Mouse (Mus musculus) thymus, postnatal 4 days (tissue): ENCODE data around the gene Tent4a.
A peak's percentile ranks its signal among the peaks of the same experiment; 100 is the strongest.

Source experiments
- DNase-seq: peaks from one replicate; pipeline ENCODE4 v3.0.0; 2021

The Tent4a gene

DNA sequence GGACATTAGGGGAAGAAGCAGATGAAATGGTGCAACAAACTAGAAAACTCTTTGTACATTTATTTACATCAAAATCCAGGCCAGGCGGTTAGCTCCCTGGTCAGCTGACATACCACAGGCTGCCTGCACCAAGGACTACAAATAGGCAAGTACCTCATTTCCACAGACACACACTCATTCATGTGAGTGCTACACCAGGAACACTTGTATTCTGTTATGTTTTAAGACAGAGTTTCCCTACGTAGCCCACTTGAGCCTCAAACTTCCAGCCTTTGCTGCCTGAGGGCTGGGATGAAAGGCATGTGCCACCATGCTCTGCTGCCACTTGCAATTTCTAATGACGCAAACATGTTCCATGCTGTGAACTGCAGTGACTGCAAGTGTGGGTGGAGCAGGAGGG lies 19.3 kb downstream of the Tent4a start:
- DNase-seq, result no peak

DNA sequence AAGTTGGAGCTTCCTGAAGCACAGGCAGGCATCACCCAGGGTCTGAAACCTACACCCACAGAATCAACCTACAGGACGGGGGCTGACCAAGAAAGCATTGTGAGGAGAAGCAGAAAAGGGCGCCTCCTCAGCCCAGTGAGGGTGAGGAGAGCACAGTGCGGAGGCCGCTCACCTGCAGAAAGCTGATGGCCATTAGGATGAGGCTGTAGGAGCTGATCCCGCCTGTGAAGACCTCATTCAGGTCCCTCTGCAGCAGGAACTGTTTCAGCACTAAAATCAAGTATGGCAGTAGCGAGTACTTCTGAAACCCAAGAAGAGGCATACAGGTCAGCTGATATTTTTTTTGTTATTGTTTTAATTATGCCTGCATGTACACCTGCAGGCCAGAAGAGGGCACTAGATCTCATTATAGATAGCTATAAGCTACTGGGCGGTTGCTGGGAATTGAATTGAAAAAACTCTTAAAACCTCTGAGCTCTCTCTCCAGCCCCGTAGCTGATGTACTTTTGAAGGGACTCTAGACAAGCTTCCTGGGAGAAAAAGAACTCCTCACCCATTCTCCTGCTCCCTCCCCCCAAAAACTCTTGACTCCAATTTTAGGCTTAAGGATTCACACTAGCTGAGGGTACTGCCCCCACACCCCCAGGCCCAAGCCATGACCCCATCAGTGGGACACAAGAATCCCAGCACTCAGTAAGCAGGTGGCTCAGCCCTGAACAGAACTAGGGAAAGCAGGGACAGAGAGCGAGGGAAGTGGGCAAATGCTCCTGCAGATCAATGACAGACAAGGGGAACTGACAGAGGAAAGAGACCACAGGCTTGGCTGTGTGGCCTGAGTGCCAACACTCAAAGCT lies 24.8 kb downstream of the Tent4a start:
- DNase-seq, result no peak

DNA sequence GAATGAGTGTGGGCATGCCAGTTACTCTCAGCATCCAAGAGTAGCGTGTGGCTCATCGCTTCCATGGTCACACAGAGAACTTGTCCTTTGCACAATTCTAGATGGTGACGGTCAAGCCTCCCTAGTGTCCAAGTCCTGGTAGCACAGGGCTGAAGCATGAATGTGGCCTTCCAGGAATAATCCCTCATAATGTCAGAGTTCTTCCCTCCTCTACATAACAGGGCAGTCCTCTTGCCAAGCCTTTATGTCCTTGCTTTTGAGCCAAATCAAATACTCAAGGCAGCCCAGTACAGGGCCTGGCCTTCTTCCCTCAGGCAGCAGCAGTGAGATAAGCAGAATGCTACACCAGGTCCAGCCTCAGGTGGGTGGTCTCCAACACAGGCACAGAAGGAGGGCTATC lies 26.8 kb downstream of the Tent4a start:
- DNase-seq, result no peak

DNA sequence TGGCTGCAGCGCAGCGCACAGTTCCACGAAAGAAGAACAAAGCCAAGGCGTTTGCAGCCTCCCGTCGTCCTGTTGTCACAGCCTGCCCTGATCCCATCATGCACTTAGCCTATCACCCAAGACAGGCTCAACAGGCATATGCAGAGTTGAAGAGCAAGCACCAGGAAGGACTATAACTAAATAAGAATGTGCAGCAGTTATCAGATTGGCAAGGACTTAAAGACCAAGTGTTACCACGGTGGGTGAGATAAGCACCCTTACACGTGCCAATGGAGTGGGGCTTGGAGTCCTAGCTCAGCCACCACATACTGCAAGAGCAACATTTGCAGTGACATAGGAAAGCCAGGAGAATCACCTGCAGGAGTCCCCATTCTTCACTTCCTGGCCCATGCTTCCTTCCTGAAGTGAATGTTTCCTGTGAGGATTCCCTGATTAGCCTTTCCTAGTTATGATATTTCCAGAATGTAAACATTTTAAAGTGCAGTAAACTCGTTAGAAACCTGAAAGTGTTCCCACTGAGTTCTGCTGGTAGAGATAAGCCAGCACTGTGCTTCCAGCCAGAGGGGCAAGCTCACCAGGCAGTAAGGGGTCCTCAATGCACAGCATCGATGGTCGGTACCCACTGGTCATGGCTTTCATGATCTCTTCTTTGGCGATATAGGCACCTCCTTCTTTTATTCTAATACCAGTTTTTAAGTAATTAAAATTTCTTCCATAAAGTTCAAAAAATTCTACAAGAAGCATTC lies 27.9 kb downstream of the Tent4a start:
- no peak for DNase-seq

DNA sequence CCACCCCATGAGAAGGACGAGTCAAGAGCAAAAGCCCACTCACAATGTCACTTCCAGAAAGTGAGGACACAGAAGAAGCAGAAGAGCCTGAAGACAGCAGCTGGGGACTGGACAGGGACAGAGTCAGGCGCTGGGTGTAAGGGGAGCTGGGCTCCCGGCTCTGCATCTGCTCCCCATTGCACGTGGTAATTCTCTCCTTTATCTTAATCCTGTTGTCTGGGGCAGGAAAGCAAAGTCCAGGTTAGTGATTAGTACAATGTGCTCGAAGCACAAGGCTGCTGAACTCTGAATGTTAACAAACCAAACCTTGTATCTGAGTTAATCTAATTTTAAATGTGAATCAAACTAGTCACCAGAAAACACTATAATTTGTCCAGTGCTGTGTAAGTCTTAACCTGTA lies 31.6 kb downstream of the Tent4a start:
- DNase-seq, result no peak

DNA sequence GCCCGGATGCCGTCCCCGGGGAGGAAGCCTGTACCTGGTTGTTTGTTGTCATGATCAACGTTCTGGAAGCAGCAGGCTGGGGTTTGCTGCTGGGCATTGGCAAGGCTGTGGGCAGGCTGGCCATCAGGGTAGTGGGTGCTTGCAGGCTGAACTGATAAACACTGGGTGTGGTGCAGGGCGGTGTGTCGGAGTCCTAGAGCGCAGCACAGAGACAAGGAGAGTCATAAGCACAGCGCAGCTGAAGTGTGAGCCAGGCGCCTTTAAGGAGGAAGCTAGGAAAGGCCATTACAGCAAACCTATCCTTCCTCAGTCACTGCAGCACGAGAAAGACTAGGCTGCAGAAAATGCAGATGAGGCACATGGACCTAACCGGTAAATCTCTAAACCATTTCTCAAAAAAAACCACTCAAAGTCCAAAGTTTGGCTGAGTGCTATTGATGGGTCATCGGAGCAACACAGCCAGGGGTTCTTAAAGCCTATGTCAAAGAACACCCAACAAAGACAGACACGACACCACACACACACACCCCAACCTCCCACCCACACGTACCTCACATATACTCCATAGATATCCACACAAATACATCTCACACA lies 32.2 kb downstream of the Tent4a start:
- no peak for DNase-seq

DNA sequence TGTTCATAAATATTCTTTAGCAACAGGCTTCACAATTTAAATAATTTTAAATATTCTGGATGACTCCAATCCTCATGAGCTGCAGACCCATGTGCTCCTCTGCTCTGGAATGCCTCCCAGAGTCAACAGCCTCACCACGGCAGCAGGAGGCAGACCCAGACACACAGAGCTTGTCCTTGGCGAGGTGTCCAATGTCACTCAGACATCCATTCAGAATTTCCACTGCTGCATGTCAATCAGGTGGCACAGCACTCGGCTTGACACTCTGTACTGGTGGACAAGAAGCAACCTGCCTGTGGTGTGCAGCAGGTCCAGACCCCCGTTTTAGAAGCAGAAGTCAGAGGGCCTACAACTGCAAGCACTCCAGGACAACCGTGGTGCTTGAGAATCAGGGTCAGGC lies 36.1 kb downstream of the Tent4a start:
- DNase-seq, result no peak

DNA sequence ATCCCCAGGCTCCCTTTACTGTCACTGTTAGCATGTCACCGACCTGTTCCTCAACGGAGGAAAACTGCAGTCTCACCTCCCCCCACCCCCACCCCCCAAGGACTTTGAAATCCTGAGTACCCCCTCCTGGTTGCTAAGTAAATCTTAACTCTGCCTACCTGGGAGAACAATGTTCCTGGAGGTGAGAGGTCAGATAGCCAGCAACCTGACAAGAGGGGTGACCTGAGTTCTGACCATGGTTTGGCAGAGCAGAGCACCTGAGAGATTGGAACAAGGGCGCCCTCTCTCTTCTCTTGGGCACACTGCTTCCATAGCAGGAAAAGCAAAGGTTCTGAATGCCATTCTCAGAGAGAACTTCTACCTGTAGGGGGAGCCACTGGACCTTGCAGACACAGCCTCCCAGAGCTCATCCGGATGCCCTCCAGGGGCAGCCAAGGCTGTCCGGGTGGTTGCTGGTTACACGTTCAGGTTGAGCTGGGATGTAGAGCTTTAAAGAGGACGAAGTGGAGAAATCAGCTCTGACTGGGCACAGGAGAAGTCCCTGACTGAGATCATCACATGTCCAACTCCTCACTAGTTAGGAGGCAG lies 41.4 kb downstream of the Tent4a start:
- peak; percentile 62 for DNase-seq

DNA sequence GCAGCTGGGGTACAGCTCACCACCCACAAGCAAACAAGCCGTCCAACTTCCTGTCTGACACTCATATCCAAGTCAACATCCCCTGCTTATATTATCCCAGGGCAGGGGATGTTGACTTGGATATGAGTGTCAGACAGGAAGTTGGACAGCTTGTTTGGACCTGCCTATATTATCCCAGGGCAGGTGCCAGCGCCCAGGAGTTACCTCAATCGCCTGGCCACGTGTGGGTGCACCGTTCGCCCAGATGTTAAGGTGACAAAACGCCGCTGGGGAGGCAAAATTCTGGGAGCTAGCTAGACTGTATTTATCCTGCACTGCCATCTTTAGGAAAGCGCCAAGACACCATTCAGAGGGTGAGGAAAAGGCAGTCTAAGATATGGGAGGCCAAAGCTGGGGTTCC lies 44.6 kb downstream of the Tent4a start:
- no peak for DNase-seq

DNA sequence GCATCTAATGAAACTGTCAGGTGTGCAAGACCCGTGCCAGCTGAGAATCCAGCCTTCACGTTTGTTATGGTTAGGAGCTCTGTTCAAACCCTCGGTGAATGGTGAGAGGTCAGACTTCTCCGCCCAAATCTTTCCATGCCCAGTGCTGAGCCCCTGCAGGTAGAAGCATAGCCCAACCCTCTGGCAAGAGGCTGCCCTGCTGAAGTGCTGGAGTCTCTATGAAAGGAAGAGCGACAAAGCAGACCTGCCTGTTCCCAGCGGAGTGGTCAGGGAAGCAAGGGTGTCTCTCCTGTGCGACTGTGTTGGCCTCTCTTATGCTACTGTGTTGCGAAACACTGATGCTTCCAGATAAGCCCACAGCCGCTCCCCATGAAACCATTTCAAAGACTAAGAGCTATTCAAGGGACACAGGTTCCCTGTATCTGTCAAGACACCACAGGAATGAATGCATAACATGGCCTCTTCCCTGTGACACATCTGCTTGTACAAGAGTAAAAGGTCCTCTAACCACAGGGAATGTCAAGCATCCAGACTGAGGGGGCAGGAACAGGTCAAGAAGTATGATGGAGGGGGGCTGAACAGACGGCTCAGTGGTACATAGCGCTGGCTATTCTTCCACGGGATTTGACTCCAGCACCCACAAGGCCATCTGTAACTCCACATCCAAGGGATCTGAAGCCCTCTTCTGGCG lies 45.7 kb downstream of the Tent4a start:
- DNase-seq, result no peak

DNA sequence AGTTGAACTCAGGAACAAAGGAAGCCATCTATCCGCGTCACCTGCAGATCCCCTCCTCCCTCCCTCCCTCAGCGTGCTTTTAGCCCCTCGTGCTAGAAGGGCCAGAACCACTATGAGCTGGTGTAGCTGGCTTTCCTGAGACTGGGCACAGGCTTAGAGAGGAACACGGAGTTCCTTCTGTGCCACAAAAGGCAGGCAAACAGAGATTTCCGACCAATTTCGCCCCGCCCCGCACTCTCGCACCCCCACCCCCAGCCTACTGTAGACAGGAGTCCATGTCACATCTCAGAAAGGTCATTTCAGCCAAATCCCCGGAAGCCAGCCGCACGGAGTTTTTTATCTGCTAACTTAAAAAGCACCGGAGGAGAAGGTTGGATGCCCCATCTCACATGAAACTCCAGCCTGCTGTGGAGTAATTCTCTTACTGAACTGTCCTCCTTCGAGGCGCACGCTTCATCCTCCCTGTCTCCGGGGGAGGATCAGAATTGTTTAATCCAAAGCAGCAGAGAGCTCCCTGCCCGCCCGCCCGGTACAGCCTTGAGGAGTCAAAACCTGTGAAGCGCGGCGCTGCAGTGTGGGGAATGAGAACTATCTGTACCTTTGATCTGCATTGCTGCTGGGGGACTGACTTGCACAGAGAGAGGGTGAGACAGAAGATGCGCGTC lies 46.7 kb downstream of the Tent4a start:
- no peak for DNase-seq

DNA sequence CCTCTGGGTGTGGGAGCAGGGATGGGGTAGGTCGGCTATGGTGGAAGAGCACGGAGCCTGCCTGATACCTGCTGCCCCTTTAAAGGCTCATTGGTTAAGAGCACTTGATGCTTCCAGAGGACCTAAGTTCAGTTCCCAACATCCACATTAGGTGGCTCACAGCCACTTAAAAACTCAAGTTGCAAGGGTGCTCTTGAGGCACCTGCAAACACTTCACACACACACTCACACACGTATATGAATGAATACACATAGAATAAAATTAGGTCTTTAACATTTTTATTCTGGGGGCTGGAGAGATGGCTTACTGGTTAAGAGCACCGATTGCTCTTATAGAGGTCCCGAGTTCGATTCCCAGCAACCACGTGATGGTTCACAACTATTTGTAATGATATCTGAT lies 47.3 kb downstream of the Tent4a start:
- DNase-seq, result no peak

DNA sequence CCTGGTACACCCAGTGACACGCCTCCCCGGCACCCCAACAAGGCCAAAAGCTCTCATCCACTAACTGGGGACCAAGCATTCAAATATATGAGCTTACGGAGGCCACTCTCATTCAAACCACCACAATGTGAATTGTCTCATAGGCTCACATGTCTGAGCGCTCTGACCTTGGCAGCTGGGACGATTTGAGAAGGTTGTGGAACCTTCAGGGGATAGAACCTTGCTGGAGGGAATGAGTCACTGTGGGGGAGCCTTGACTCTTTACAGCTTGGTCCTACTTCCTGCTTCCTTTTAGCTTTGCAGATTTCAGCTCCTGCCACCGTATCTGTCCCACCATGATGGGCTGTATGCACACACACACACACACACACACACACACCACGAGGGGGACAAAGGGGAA lies 48.6 kb downstream of the Tent4a start:
- DNase-seq, result no peak

DNA sequence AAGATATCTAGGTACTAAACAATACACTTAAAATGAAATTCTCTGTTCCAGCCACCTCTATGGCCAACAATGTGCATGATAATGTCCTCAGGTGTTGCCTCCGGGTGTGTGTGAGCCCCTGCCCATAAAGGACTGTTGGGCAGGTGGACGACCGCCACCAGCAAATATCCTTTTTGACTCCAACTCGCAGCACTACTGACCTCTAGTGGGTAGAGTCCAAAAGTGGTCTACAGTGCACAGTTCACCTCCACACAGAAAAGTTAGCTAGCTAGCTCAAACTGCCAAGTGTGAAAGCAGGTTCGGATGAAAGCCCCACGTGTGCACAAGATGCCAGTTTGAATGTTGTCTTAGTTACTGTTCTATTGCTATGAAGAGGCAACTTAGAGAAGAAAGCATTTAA lies 49.1 kb downstream of the Tent4a start:
- no peak for DNase-seq

DNA sequence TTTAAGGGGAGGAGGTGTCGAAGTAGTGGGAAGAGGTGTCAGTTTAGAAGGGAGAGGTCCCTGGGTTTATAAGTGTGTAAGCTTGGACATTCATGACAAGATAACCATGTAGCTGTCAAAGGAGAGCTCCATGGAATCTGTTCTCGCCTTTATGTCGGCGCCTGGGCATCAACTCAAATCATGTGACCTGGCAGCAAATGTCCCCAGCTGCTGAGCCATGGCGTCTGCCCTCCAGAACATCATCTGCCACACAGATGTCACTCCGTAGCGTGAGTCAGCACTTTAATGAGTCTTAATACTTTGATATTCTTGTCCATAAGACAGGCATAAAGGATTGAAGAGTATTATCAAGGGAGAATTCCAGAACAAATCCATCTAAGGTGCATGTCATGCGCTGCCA lies 51.7 kb downstream of the Tent4a start:
- no peak for DNase-seq

DNA sequence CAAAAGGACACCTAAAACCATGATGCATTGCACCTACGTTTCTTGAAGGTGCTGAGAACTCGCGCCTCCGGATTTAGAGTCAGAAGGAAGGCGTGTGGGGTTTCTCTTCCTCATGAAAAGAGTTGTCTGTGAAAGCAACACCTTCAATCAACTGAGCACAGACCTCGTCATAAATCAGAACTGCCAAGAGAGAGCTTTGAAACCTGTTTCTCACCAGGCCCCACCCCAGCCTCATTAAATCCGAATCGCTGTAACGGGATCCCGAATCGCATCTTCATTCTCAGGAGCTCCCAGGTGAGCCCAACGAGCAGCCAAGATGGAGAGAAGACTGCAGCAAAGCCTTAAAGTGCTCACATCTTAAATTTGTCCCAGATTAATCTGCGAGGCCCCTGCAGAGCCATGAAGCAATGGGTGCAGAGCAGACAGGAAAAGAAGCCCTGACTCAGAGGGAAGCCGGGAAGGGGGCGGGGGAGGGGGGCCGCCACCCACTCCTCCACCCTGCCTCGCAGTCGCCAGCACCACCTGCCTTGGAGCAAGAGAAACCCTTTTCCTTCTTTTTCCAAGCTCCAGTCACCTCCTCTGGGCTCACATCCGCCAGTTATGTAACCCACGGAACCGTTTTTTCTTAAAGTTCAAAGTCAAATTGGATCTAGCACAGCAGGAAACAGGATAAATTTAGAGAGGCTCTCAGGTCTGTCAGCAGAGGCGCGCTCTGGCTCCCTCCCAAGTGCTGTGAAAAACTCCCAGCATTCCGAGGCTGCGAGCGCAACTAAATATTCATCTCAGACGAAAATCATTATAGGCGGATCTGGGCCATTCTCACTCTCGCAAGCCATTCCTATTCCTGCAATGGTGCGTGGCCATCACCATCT lies 52.5 kb downstream of the Tent4a start:
- DNase-seq, result no peak

DNA sequence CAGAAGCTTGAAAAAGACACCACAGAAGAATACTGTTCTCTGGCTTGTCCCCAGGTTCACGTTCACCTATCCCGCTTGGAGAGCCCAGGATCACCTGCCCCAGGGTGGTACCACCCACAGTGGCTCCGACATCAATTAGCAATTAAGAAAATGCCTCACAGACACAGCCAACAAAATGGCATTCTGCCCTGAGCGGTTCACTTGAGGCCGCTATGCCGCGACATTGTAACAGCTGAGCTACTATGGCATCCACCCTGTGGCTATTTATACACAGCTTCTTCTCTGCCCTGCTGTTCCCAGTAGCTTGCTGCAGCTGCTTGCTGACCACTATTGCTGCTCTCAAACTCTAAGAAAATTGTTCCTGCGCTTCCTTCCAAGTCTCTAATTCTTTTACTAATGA lies 53.4 kb downstream of the Tent4a start:
- DNase-seq, result no peak

DNA sequence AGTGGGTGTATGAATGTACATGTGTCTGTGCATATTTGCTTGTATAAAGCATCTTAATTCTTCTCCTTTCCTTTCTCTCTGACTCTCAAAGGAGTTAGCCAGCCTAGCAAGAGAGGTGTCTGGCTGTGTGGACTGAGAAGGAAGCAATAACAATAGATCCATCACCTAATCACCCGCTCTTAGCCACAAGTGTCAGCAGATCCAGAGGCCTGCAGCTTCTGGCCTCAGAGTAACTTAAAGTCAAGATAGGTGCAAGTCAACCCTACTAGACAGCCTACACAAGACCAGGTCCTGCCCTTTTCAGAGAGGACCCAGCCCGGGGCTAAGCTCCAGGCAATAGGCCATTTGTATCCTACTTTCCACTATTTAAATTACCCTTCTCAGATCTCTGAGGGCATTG lies 54.5 kb downstream of the Tent4a start:
- DNase-seq, result no peak

DNA sequence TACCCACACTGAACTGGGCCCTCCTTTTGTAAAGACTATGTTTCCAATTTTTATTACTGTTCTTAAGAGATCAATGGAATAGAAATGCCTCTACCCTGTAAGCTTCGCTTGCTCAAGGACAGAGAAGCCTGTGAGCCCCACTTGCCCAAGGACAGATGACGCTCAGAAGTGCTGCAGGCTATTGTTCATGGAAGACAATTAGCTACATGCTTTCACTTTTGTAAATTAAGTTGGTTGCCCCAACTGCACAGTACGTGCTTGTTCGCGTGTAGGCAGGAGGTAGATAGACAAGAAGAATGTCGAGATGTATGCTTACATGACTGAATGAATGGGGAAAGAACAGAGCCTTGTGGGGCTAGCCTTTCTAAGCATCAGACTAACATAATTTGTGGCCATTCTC lies 55.7 kb downstream of the Tent4a start:
- no peak for DNase-seq

DNA sequence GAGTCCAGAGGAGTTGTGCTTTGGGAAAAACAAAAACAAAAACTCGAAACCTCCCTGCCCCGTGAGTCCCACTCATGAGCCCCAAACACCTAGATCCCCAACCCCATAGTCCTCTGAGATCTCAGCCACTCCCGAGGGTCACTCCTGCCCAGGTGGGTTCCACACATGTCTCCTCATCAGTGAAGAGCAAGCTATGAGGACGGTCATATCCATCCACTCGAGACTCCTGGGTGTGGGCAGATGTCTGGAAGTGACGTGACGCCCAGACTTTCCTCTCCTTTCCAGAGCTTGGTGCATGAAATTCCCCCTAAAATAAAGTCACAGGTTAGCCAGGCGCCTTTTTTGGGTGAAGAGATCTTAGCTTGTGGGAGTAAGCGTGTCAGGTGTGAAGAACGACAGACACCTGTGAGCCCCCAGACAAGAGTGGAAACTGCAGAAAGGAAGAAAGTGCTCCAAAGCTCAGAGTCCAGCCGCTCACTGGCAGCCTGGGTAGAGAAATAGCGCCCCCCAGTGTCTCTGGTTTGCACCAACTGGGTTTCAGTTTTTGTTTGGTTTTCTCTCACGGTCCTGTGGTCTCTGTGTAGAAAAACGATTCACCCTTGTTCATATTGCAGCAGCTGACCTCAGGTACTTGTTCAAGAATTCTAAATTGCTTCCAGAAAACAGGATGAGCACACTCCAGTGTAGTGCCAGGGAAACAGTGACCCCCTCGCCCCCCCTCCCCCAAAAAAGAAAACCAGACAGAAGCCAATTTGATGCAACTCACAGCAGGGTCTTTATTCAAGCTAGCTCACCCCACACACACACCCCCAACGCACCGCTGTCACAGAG lies 73.6 kb downstream of the Tent4a start:
- peak; percentile 33 for DNase-seq
